Mouse (Mus musculus) embryonic facial prominence, embryonic 11.5 days (tissue): ENCODE measurements around the gene Kcna7. TPM values are rescaled to one million over a fixed set of nuclear protein-coding genes. Genes with fewer than 3 reads are reported as not detected.

ENCODE experiments used
- ATAC-seq: fragments of 200-750 bp; cut with Nextera tagmentation; replicated peaks from 2 replicates; pipeline ENCODE4 v1.8.0; 2017; ENCODE audit warnings: low read depth; ENCODE audit not compliant: insufficient number of reproducible peaks, low FRiP score, low TSS enrichment
- DNase-seq: peaks from one replicate; pipeline ENCODE4 v3.0.0-alpha.2; 2015; ENCODE audit warnings: low spot score
- H3K27ac ChIP-seq: fragments of 300-500 bp; sonication (generic); replicated peaks from 2 replicates; pipeline ENCODE4 v1.5.1; 2014; ENCODE audit warnings: mild to moderate bottlenecking, low read depth, low read length, control low read depth
- H3K27me3 ChIP-seq: fragments of 300-500 bp; sonication (generic); 2 replicates; pipeline ENCODE4 v1.6.1; 2014; ENCODE audit warnings: mild to moderate bottlenecking, low read length, moderate library complexity, mixed read lengths; ENCODE audit not compliant: control insufficient read depth, insufficient read depth
- H3K36me3 ChIP-seq: fragments of 300-500 bp; sonication (generic); replicated peaks from 2 replicates; pipeline ENCODE4 v1.6.1; 2014; ENCODE audit warnings: low read depth, mild to moderate bottlenecking, low read length, moderate library complexity, mixed read lengths; ENCODE audit not compliant: control insufficient read depth, insufficient read depth
- H3K4me1 ChIP-seq: fragments of 300-500 bp; sonication (generic); 2 replicates; pipeline ENCODE4 v1.6.1; 2014; ENCODE audit warnings: low read length, mixed read lengths; ENCODE audit not compliant: control insufficient read depth, insufficient read depth
- H3K4me2 ChIP-seq: fragments of 300-500 bp; sonication (generic); 2 replicates; pipeline ENCODE4 v1.6.1; 2014; ENCODE audit warnings: low read depth, mild to moderate bottlenecking, control low read depth, low read length, moderate library complexity
- H3K4me3 ChIP-seq: fragments of 300-500 bp; sonication (generic); 2 replicates; pipeline ENCODE4 v1.5.1; 2014; ENCODE audit warnings: low read depth, low read length, control low read depth
- H3K9ac ChIP-seq: fragments of 300-500 bp; sonication (generic); replicated peaks from 2 replicates; pipeline ENCODE4 v1.6.1; 2014; ENCODE audit warnings: mild to moderate bottlenecking, control low read depth, low read length
- H3K9me3 ChIP-seq: fragments of 300-500 bp; sonication (generic); replicated peaks from 2 replicates; pipeline ENCODE4 v1.6.1; 2016; ENCODE audit warnings: mild to moderate bottlenecking, low read length, inconsistent platforms, mixed read lengths; ENCODE audit not compliant: control insufficient read depth
- WGBS: fragments of 180-500 bp; shearing (Covaris S2); extraction: QIAGEN DNeasy Blood & Tissue Kit; methylation state at CpG from one replicate; pipeline ENCODE4 v1.1.7; 2014; 5-methylcytosine and 5-hydroxymethylcytosine counted together
- polyA plus RNA-seq: library from polyadenylated mRNA; unstranded; fragments of >200 nt; fragmentation: Nextera tagmentation; extraction: Ambion mirVana; gene quantifications from 2 replicates; pipeline ENCODE4 v1.2.1, GENCODE M21; 2014

Kcna7 gene
- polyA plus RNA-seq, 1 experiment from 2014 or later, result not detected

DNA sequence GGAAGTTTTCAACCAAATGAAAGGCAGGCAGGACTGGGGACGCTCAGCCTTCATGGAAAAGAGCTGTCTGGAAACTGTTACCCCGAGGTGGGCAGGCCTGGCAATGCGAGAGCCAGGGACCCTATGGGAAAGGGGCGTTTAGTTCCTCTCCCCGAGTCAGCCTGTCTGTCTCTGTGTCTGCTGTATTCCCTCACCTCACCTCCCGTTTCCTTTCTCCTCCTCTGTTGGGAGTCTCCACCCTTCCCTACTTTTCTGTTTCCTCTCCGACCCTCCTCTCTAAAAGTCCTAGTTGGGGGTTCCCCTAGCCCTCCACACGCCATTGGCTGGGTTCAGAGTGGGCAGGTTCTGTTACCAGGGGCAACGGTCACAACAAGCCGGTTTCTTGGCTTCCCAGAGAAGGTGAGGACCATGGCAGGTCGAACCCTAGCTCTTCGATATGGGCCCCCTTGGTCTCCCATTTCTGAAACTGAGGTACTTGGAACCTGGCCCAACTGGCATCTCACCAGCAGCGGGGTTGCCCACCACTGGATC is 12.6 kb downstream of the Kcna7 start:
- Histone ChIP-seq H3K9ac (no peak overlapping the region), H3K27ac (no peak overlapping the region), H3K4me1 (peaks cover 5% of the 10 kb centered on the region; the same call in 1 of the 2 replicates), H3K27me3 (peaks cover 57% of the 10 kb centered on the region), H3K4me3 (no peak overlapping the region), H3K9me3 (no peaks in the 10 kb centered on the region), H3K4me2 (0 out of 2 replicates have a peak overlapping the region, but pooled peaks have one; percentile 2), H3K36me3 (peaks cover 9% of the 10 kb centered on the region)
- DNase-seq (peak; percentile 55), ATAC-seq (no peak)
- WGBS, result 9% methylated on average over 13 of the region's 13 CpGs

DNA sequence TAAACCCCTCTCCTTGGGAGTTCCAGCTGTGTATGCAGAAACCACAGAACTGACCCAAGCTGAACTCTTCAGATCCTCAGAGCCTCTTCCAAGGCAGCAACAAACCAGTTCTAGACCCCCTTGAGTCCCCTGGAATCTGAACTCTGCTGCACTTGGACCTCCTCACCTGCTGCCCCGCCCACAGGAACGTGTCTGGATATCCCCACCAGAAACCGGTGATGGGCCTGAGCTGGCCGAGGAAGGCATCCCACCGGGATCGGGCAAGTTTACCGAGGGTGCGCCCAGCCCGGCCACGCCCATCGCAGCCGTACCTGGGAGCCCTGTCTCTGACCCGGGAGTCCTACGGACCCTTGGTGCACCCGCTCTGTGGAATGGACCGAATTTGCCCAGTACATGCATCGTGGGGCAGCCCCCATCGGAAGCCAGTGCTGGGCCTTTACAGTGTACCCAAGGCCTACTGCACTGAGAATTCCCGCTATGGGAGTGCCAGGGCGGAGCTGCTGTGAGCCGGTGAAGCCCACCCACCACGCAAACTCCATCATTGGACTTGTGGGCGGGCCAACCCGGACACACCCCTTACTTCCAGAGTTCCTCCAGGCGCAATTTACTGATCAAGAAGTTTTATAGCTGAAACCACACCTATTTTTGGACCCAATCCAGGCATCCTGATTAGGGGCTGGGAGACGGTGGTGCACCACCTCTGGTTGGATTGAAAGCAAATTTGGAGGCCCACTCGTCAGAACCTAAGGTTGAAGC is 14.6 kb downstream of the Kcna7 start:
- Histone ChIP-seq H3K4me3 (no peak overlapping the region; the same call in 1 of the 2 replicates), H3K27me3 (peaks cover 37% of the 10 kb centered on the region), H3K36me3 (peaks cover 23% of the 10 kb centered on the region), H3K27ac (no peak overlapping the region), H3K9ac (no peak overlapping the region), H3K9me3 (no peaks in the 10 kb centered on the region), H3K4me2 (peak overlapping the region; percentile 19; the same call in 1 of the 2 replicates), H3K4me1 (peaks cover 5% of the 10 kb centered on the region; the same call in 1 of the 2 replicates)
- no peak for ATAC-seq
- peak; percentile 54 for DNase-seq
- 13% methylated on average over 27 of the region's 27 CpGs for WGBS

DNA sequence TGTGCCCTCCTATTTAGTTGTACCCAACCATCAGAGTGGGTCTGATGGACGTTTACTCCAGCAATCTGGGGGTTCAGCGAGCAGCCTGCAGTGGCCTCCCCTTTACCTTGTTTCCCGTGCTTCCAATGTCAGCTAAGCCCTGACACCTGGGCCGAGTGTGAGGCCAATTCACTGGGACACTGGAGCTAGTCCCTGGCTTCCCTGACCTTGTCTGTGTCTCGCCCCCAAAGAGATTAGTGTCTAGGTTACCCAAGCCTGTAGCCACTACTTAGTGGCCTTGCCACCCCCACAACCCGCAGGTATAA is 15.1 kb downstream of the Kcna7 start, which contains the start of gene Lhb:
TSS of gene Lhb (plus strand) at position 206 of the 305 bp plus-strand sequence.
- H3K4me3 ChIP-seq, result no peak within 1 kb of the TSS; the same call in 1 of the 2 replicates
- no peak for ATAC-seq
- peaks cover 2% of the 10 kb centered on the region; the same call in 1 of the 2 replicates for H3K4me1 ChIP-seq
- no peak for DNase-seq
- H3K27ac ChIP-seq, result no peak within 1 kb of the TSS
- H3K9ac ChIP-seq, result no peak within 1 kb of the TSS
- 57% methylated on average over 6 of the region's 6 CpGs for WGBS
- H3K9me3 ChIP-seq, result no peaks in the 10 kb centered on the region
- peak within 1 kb of the TSS; percentile 19; the same call in 1 of the 2 replicates for H3K4me2 ChIP-seq
- H3K36me3 ChIP-seq, result peaks cover 23% of the 10 kb centered on the region
- H3K27me3 ChIP-seq, result peaks cover 32% of the 10 kb centered on the region

DNA sequence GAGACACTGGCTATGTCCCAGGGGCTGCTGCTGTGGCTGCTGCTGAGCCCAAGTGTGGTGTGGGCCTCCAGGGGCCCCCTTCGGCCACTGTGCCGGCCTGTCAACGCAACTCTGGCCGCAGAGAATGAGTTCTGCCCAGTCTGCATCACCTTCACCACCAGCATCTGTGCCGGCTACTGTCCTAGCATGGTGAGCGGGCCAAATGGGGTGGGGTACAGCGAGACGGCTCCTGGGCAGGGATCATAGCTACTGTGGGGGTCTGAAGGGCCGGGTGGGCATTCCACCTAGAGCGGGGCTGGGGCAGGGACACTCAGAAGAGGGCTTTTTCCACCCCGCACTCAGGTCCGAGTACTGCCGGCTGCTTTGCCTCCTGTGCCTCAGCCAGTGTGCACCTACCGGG is 15.7 kb downstream of the Kcna7 start:
- Histone ChIP-seq H3K4me3 (no peak overlapping the region), H3K9me3 (no peaks in the 10 kb centered on the region), H3K27ac (no peak overlapping the region), H3K4me1 (no peaks in the 10 kb centered on the region; the same call in 1 of the 2 replicates), H3K36me3 (peaks cover 23% of the 10 kb centered on the region), H3K27me3 (peaks cover 25% of the 10 kb centered on the region), H3K9ac (no peak overlapping the region), H3K4me2 (no peak overlapping the region)
- ATAC-seq (no peak), DNase-seq (no peak)
- WGBS, result 89% methylated on average over 14 of the region's 14 CpGs

DNA sequence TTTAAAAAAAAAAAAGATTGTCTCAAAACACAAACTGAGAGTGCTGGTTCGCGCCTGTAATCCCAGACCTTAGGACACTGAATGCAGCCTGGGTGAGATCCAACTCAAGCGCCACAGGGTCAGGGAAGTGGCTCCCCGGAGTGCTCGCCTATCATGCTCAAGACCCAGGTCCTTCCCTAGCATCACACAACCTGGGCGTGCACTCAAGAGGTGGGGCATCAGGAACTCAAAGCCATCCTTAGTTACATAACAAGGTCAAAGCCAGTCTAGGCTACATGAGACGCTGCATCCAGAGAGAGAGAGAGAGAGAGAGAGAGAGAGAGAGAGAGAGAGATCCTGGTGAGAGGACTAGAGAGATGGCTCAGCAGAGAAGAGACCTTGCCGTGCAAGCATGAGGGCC is 21.1 kb downstream of the Kcna7 start:
- Histone ChIP-seq H3K36me3 (peaks cover 24% of the 10 kb centered on the region), H3K27me3 (no peaks in the 10 kb centered on the region), H3K9me3 (no peaks in the 10 kb centered on the region), H3K4me2 (no peak overlapping the region), H3K27ac (no peak overlapping the region), H3K4me3 (no peak overlapping the region), H3K4me1 (no peaks in the 10 kb centered on the region), H3K9ac (no peak overlapping the region)
- WGBS, result 93% methylated on average over 8 of the region's 8 CpGs
- DNase-seq, result no peak
- no peak for ATAC-seq

DNA sequence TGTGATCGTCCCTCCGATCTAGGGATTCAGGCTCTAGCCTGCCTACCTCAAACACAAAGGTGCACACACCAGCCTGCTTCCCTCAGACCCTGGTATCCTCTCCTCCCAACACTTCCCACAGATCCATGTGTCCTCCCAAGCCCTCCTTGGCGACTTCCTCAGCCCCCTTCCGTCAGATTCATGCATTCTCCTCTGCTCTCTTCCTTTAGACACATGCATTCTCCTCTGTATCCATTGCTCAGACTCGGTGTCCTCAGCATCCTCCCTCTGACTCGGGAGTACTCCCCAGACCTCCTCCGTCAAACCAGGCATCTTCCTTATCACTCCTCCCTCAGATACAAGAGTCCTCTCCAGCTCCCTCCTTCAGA is 28.4 kb downstream of the Kcna7 start:
- peak overlapping the region; percentile 88 for H3K9ac ChIP-seq
- H3K4me1 ChIP-seq, result peaks cover 14% of the 10 kb centered on the region
- peaks cover 2% of the 10 kb centered on the region for H3K36me3 ChIP-seq
- ATAC-seq (no peak), DNase-seq (no peak)
- no peaks in the 10 kb centered on the region for H3K27me3 ChIP-seq
- peak overlapping the region; percentile 85 for H3K4me3 ChIP-seq
- peak overlapping the region; percentile 95 for H3K4me2 ChIP-seq
- peak overlapping the region; percentile 80 for H3K27ac ChIP-seq
- no peaks in the 10 kb centered on the region for H3K9me3 ChIP-seq
- WGBS, result 2% methylated on average over 7 of the region's 7 CpGs

DNA sequence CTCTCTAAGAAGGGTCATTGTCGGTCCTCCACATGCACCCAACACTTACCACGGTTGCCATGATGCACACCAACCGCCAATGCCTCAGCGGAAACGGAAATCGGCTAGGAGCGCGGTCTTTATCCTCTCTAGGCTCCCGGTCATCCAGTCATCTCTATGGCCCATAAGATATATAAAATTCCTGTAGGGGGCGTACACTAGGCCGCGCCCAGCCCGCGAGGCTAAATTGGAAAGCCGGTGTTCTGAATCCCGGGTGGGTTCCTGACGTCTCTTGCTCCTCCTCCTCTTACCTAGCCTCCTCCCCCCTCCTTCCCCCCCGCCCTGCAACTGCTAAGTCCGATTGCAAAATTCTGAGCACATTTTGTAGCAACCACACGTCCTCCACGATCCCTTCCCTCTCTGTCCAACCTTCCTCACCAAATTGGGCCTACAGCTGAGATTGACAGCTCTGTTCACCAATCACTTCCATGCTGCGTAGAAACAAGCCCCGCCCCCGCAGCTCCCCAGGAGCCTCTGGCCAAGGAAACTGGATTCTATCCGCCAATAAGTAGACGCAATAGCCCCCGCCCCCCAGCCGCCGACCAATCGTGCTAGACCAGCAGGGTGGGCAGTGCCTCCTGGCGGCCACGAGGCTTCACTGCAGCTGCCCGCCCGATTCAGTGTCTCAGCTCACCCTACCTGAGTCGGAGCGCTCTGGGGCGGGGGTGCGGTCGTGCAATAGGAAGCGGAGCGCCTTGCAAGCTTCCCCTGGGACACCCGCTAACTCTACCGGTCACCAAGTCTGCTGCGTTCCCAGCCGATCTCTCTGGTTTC is 29.0 kb downstream of the Kcna7 start, which contains the start of gene Gys1:
TSS of gene Gys1 (plus strand) at position 642 of the 813 bp plus-strand sequence.
- no peaks in the 10 kb centered on the region for H3K9me3 ChIP-seq
- peaks cover 14% of the 10 kb centered on the region for H3K4me1 ChIP-seq
- WGBS, result under 1% methylated on average over 45 of the region's 45 CpGs
- peak within 1 kb of the TSS; percentile 88 for H3K9ac ChIP-seq
- peaks cover 2% of the 10 kb centered on the region for H3K36me3 ChIP-seq
- peak within 1 kb of the TSS; percentile 85 for H3K4me3 ChIP-seq
- ATAC-seq, result peak; percentile 94
- H3K27ac ChIP-seq, result peak within 1 kb of the TSS; percentile 80
- peak; percentile 100 for DNase-seq
- no peaks in the 10 kb centered on the region for H3K27me3 ChIP-seq
- H3K4me2 ChIP-seq, result peak within 1 kb of the TSS; percentile 95
